Mouse (Mus musculus) right cerebral cortex, postnatal 36 days (tissue): ENCODE data around the gene Fat3.

Experiments used
- DNase-seq, 2 experiments: peaks; one replicate each; pipeline ENCODE4 v3.0.0; 2022; ENCODE audit warnings: low spot score in 2 of 2, mixed read lengths in 1 of 2

The Fat3 gene

DNA sequence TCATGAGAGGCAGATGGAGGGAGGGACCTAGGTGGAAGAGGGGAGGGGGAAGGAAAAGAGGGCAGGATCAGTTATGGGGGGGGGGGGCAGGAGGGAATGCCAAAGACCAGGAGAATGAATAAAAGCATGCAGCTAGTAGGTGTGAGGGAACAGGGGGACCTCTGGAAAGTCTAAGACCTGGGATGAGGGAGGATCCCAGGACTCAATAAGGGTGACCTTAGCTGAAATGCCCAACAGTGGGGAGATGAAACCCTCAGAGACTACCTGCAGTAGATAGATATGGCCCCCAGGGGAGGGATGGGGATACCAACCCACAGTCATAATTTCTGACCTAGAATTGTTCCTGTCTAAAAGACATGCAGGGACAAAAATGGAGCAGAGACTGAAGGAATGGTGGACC, 620.3 kb downstream of the Fat3 start:
- no peak for DNase-seq

DNA sequence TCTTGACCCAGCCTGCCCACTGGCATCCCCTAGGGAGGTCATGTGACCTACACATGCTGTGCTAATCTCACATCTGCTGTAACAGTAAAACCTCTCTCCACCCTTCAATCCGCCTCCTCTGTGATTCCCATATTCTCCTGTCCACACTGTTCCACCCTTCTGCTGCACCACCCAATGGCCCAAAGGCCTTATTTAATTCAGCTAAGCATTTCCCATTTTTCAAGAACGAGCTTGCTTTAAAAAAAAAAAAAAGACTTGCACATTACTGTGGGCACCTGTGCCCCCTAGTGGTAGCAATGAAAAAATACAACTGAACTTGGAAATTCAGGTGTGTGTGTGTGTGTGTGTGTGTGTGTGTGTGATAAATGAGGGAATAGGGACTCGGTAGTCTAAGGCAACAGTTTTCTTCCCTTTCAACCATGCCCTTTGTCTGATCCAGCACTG, 620.9 kb downstream of the Fat3 start:
- no peak for DNase-seq

DNA sequence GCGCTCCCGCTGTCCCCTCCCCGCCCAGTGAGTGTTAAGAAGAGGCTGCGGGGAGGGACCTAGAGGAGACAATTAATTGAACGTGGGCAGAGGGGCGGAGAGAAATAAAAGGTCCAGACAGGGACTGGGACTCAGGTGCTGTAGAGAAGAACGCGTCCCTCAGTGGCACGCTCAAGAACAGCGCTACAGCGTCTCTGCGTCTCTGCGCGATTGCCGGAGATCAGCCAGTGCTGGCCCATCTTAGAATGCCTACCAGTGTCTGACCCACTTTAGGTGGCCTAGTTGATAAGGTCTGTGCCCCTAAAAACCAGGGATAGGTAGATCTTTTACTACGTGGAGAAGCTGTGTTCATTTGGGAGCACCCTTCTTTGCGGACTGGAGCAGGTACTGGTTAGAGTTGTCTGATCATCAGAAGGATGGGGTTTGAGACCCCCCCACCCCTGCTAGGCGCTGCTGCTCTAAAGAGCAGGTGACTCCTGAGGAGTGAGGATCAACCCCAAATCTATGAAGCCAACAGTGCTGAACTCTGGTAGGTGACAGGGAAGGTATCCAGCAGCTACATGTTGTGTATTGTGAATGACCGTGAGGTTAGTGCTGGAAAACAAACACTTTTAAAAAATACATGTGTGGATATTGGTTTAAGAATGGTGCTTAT, 626.5 kb downstream of the Fat3 start, which contains the start of gene Mtnr1b:
Gene Mtnr1b (minus strand): TSS at position 51 of the 655 bp plus-strand sequence.
- no peak for DNase-seq

DNA sequence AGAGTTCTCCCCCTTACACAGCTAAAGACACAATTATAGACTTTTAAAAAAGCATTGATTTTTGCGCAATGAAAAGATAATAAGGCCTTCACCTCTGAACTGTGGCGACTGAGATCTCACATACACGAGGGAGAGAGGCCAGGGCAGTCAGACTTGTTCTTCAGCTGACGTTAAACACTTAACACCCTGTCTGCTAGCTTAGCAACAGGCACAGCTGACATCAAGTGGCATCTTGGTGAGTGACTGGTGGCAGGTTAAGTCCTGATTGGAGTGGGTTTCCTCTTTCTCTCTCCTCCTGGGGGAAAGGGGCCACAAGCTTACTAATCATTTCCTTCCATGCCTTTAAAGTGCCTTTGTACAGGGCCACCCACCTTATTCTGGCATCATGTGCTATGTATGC, 631.1 kb downstream of the Fat3 start:
- DNase-seq: no peak

DNA sequence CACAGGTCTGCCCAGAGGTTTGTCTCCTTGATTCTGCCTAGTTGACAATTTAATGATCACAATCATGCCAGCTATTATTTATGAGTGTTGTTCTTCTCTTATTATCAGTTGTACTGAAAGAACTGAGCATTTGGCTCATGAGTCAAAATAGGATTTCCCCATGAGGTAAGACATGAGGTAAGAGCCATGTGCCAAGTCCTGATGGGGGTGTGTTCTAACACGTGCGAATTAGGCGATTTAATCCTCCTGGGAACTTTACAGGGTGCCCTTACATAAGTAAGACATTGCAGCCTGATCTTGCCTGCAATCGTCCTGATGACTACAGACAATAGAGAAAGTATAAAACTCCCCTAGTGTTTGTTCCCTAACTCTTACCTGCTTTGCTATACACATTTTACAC, 631.6 kb downstream of the Fat3 start:
- no peak for DNase-seq

DNA sequence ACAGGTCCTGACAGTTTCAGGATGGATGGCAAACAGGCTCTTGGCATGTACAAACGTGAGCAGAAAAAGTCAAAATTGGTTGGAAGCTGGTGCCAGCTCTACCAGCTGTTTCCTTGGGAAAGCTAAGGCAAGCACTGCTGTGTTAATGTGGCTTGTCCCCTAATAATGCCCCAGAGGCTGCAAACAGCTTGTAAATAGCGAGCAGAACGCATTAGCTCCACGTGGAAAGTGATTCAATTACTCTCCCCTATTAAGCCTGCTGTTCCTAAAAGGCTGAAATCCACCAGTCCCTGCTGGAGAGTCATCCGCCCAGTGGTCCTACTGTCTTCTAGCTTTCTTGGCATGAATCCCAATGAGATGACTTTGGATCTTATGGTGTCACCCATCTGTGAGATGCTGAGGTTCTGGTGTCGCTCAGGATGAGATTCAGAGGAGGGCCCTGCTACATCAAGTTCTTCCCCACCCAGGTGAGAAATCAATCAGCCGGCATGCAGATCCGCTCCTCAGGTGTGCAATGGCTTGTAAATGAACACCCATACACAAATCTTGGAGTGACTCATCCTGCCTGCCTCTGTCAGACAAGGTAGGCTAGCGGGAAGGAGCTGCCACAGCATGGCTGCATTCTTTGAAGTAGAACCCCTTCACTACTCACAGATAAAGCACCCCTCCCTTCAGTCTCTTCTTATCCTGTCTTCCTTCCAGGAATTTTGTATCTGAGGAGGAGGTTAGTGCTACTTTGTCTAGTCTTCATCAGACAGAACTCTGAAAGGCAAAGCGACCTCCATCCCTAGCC, 634.6 kb downstream of the Fat3 start:
- DNase-seq: no peak

DNA sequence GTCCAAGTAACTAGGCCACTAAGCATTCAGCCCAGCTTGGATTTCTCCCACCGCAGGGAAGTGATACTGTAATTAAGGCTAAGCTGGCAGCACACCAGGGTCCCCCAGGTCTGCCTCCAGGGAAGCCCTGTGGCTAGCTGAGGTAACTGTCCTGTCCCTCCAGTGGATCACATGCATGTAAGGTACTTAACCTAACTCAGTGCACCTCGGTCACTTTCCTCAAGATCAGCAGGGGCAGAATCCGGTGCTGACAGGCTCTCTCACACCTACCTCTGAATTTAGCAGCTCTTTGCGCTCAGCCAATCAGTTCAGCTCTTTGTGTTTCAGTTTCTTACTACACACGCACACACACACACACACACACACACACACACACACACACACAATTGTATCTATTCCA, 639.7 kb downstream of the Fat3 start:
- DNase-seq: no peak
